Mouse (Mus musculus): Measurements from ENCODE around the gene Cebpa. TPM values are rescaled to one million over a fixed set of nuclear protein-coding genes. Genes with fewer than 3 reads are reported as not detected.

Cebpa gene
- polyA plus RNA-seq, 1 experiment from 2014 or later = 0.77 TPM

GRCm38 (mm10) chr7:35131601-35132000 is 12.5 kb downstream of the Cebpa start:
- Histone ChIP-seq H3K4me3 (no peak overlapping the region), H3K4me1 (replicated peaks) (no peaks in the 10 kb centered on the region; the same call in 1 of the 2 replicates), H3K27me3 (peaks cover 18% of the 10 kb centered on the region), H3K27ac (no peak overlapping the region), H3K9ac (no peak overlapping the region), H3K9me3 (replicated peaks) (no peaks in the 10 kb centered on the region), H3K36me3 (no peaks in the 10 kb centered on the region), H3K4me2 (no peak overlapping the region)
- WGBS = 91% methylated on average over 9 of the region's 9 CpGs
- no peak for ATAC-seq (replicated peaks; ENCODE audit: insufficient number of reproducible peaks, insufficient read depth, low FRiP score, low read depth)

- Histone ChIP-seq H3K4me2 (no peak overlapping the region), H3K36me3 (no peaks in the 10 kb centered on the region), H3K27me3 (no peaks in the 10 kb centered on the region; the same call in none of the 2 replicates), H3K27ac (no peak overlapping the region), H3K9me3 (replicated peaks) (no peaks in the 10 kb centered on the region), H3K4me1 (replicated peaks) (no peaks in the 10 kb centered on the region; the same call in 1 of the 2 replicates), H3K9ac (no peak overlapping the region), H3K4me3 (no peak overlapping the region)
- 29% methylated on average over 5 of the region's 5 CpGs for WGBS
- ATAC-seq (replicated peaks; ENCODE audit: insufficient number of reproducible peaks, insufficient read depth, low FRiP score, low read depth) = no peak
These were observed 15.5 kb downstream of the Cebpa start for GRCm38 (mm10) chr7:35134621-35135020.

GRCm38 (mm10) chr7:35137524-35137923 is 18.4 kb downstream of the Cebpa start:
- Histone ChIP-seq H3K4me3 (no peak overlapping the region), H3K36me3 (no peaks in the 10 kb centered on the region), H3K4me2 (no peak overlapping the region), H3K4me1 (replicated peaks) (peaks cover 11% of the 10 kb centered on the region), H3K27ac (no peak overlapping the region), H3K27me3 (no peaks in the 10 kb centered on the region; the same call in 1 of the 2 replicates), H3K9me3 (replicated peaks) (no peaks in the 10 kb centered on the region), H3K9ac (no peak overlapping the region)
- 60% methylated on average over 1 of the region's 1 CpGs for WGBS
- no peak for ATAC-seq (replicated peaks; ENCODE audit: insufficient number of reproducible peaks, insufficient read depth, low FRiP score, low read depth)

GRCm38 (mm10) chr7:35138481-35138880 is 19.4 kb downstream of the Cebpa start:
- ATAC-seq (replicated peaks; ENCODE audit: insufficient number of reproducible peaks, insufficient read depth, low FRiP score, low read depth) = no peak

GRCm38 (mm10) chr7:35139880-35140279 is 20.8 kb downstream of the Cebpa start:
- H3K9ac ChIP-seq = no peak overlapping the region
- 84% methylated on average over 5 of the region's 5 CpGs for WGBS
- no peaks in the 10 kb centered on the region for H3K36me3 ChIP-seq
- no peaks in the 10 kb centered on the region for H3K9me3 ChIP-seq (replicated peaks)
- no peak overlapping the region for H3K4me3 ChIP-seq
- H3K27me3 ChIP-seq = no peaks in the 10 kb centered on the region; the same call in 1 of the 2 replicates
- no peak overlapping the region for H3K4me2 ChIP-seq
- no peak overlapping the region for H3K27ac ChIP-seq
- no peak for ATAC-seq (replicated peaks; ENCODE audit: insufficient number of reproducible peaks, insufficient read depth, low FRiP score, low read depth)
- peaks cover 11% of the 10 kb centered on the region for H3K4me1 ChIP-seq (replicated peaks)

More at GRCm38 (mm10) chr7:35138481-35138880, 19.4 kb downstream of the Cebpa start:
- Histone ChIP-seq H3K27ac (no peak overlapping the region), H3K4me2 (no peak overlapping the region), H3K4me1 (replicated peaks) (peaks cover 11% of the 10 kb centered on the region), H3K36me3 (no peaks in the 10 kb centered on the region), H3K4me3 (no peak overlapping the region), H3K9ac (no peak overlapping the region), H3K9me3 (replicated peaks) (no peaks in the 10 kb centered on the region), H3K27me3 (no peaks in the 10 kb centered on the region; the same call in 1 of the 2 replicates)
- 60% methylated on average over 4 of the region's 4 CpGs for WGBS

- ATAC-seq (replicated peaks; ENCODE audit: insufficient number of reproducible peaks, insufficient read depth, low FRiP score, low read depth) = no peak
- Histone ChIP-seq H3K9ac (no peak overlapping the region), H3K36me3 (no peaks in the 10 kb centered on the region), H3K27me3 (no peaks in the 10 kb centered on the region), H3K4me3 (no peak overlapping the region), H3K27ac (no peak overlapping the region), H3K4me1 (replicated peaks) (peaks cover 15% of the 10 kb centered on the region), H3K9me3 (replicated peaks) (no peaks in the 10 kb centered on the region), H3K4me2 (no peak overlapping the region)
- 22% methylated on average over 5 of the region's 5 CpGs for WGBS
These were observed 22.4 kb downstream of the Cebpa start for GRCm38 (mm10) chr7:35141519-35141918.

GRCm38 (mm10) chr7:35142522-35142921 is 23.4 kb downstream of the Cebpa start:
- H3K4me2 ChIP-seq = no peak overlapping the region
- H3K36me3 ChIP-seq = no peaks in the 10 kb centered on the region
- H3K9ac ChIP-seq = no peak overlapping the region
- WGBS = 76% methylated on average over 8 of the region's 8 CpGs
- H3K27ac ChIP-seq = no peak overlapping the region
- no peak for ATAC-seq (replicated peaks; ENCODE audit: insufficient number of reproducible peaks, insufficient read depth, low FRiP score, low read depth)
- peaks cover 15% of the 10 kb centered on the region for H3K4me1 ChIP-seq (replicated peaks)
- H3K9me3 ChIP-seq (replicated peaks) = no peaks in the 10 kb centered on the region
- H3K4me3 ChIP-seq = no peak overlapping the region
- H3K27me3 ChIP-seq = no peaks in the 10 kb centered on the region

- ATAC-seq (replicated peaks; ENCODE audit: insufficient number of reproducible peaks, insufficient read depth, low FRiP score, low read depth) = no peak
- no peak overlapping the region for H3K4me2 ChIP-seq
- H3K27me3 ChIP-seq = no peaks in the 10 kb centered on the region
- H3K9me3 ChIP-seq (replicated peaks) = no peaks in the 10 kb centered on the region
- H3K4me3 ChIP-seq = no peak overlapping the region
- peaks cover 15% of the 10 kb centered on the region for H3K4me1 ChIP-seq (replicated peaks)
- 68% methylated on average over 6 of the region's 6 CpGs for WGBS
- H3K9ac ChIP-seq = no peak overlapping the region
- H3K27ac ChIP-seq = no peak overlapping the region
- no peaks in the 10 kb centered on the region for H3K36me3 ChIP-seq
These were observed 24.9 kb downstream of the Cebpa start for GRCm38 (mm10) chr7:35143864-35144618.

GRCm38 (mm10) chr7:35145068-35145467 is 26.0 kb downstream of the Cebpa start:
- no peak for ATAC-seq (replicated peaks; ENCODE audit: insufficient number of reproducible peaks, insufficient read depth, low FRiP score, low read depth)
- Histone ChIP-seq H3K4me1 (replicated peaks) (peaks cover 15% of the 10 kb centered on the region), H3K9me3 (replicated peaks) (no peaks in the 10 kb centered on the region), H3K4me2 (no peak overlapping the region), H3K4me3 (no peak overlapping the region), H3K27me3 (no peaks in the 10 kb centered on the region), H3K9ac (no peak overlapping the region), H3K36me3 (no peaks in the 10 kb centered on the region), H3K27ac (no peak overlapping the region)
- 69% methylated on average over 9 of the region's 9 CpGs for WGBS

GRCm38 (mm10) chr7:35146269-35146668 is 27.2 kb downstream of the Cebpa start:
- WGBS = 63% methylated on average over 10 of the region's 10 CpGs
- Histone ChIP-seq H3K27me3 (no peaks in the 10 kb centered on the region), H3K9me3 (replicated peaks) (no peaks in the 10 kb centered on the region), H3K27ac (no peak overlapping the region), H3K4me2 (no peak overlapping the region), H3K36me3 (no peaks in the 10 kb centered on the region), H3K4me3 (no peak overlapping the region), H3K4me1 (replicated peaks) (peaks cover 14% of the 10 kb centered on the region), H3K9ac (no peak overlapping the region)
- no peak; the same call in 1 of the 2 replicates for ATAC-seq (replicated peaks; ENCODE audit: insufficient number of reproducible peaks, insufficient read depth, low FRiP score, low read depth)

- 49% methylated on average over 15 of the region's 15 CpGs for WGBS
- Histone ChIP-seq H3K4me1 (replicated peaks) (peaks cover 5% of the 10 kb centered on the region), H3K9me3 (replicated peaks) (no peaks in the 10 kb centered on the region), H3K27ac (no peak overlapping the region), H3K27me3 (no peaks in the 10 kb centered on the region), H3K9ac (no peak overlapping the region), H3K36me3 (no peaks in the 10 kb centered on the region), H3K4me3 (no peak overlapping the region), H3K4me2 (no peak overlapping the region)
- ATAC-seq (replicated peaks; ENCODE audit: insufficient number of reproducible peaks, insufficient read depth, low FRiP score, low read depth) = no peak
These were observed 30.7 kb downstream of the Cebpa start for GRCm38 (mm10) chr7:35149616-35150433.

Data from heart, embryonic 15.5 days (tissue).